Mouse (Mus musculus) spleen, adult 2 months (tissue): Measurements from ENCODE around the gene Apod. TPM values are rescaled to one million over a fixed set of nuclear protein-coding genes. Genes with fewer than 3 reads are reported as not detected.
"Not testable (repeated sequence)": the region's sequence is repeated elsewhere in the genome, so short reads cannot be mapped to it uniquely, and the experiment has no call there.

Source experiments
- DNase-seq, 2 experiments: peaks; one replicate each; pipeline versions ENCODE4 v3.0.0 to v3.0.0-alpha.2; 2012 to 2021; ENCODE audit warnings: low spot score in 2 of 2, low read depth in 1 of 2
- H3K27ac ChIP-seq: fragments of 200-500 bp; 2 replicates; pipeline ENCODE4 v1.5.1; 2012; ENCODE audit warnings: low read length, inconsistent platforms; ENCODE audit not compliant: insufficient read depth
- H3K27me3 ChIP-seq: fragments of 200-500 bp; 2 replicates; pipeline ENCODE4 v1.6.1; 2012; ENCODE audit warnings: mild to moderate bottlenecking, moderate library complexity, low read length, inconsistent platforms; ENCODE audit not compliant: control insufficient read depth, insufficient read depth
- H3K36me3 ChIP-seq: fragments of 200-500 bp; 2 replicates; pipeline ENCODE4 v1.6.1; 2012; ENCODE audit warnings: mild to moderate bottlenecking, low read length, inconsistent platforms; ENCODE audit not compliant: control insufficient read depth, insufficient read depth
- H3K4me1 ChIP-seq: fragments of 200-500 bp; 2 replicates; pipeline ENCODE4 v1.6.1; 2011; ENCODE audit warnings: inconsistent platforms; ENCODE audit not compliant: control insufficient read depth, insufficient read depth, insufficient read length
- H3K4me3 ChIP-seq: fragments of 200-500 bp; 2 replicates; pipeline ENCODE4 v1.5.1; 2011; ENCODE audit warnings: mild to moderate bottlenecking, inconsistent platforms; ENCODE audit not compliant: insufficient read depth, insufficient read length; ENCODE audit errors: extremely low read depth
- CTCF ChIP-seq: fragments of 200-500 bp; IDR thresholded peaks from 2 replicates; pipeline ENCODE4 v1.5.1; 2011; ENCODE audit warnings: mild to moderate bottlenecking, inconsistent platforms; ENCODE audit not compliant: insufficient read depth, insufficient read length, insufficient replicate concordance; ENCODE audit errors: extremely low read depth
- POLR2A ChIP-seq: fragments of 200-500 bp; IDR thresholded peaks from 2 replicates; pipeline ENCODE4 v1.6.1; 2011; ENCODE audit warnings: low read depth, low read length, inconsistent platforms
- WGBS: fragments of 180-500 bp; shearing (Covaris S2); methylation state at CpG from one replicate; pipeline ENCODE4 v1.1.7; 2018; 5-methylcytosine and 5-hydroxymethylcytosine counted together
- polyA plus RNA-seq: library from polyadenylated mRNA; depleted of rRNA; stranded (reverse); fragments of >200 nt; gene quantifications from 2 replicates; pipeline ENCODE4 v1.2.3, GENCODE M21; 2012

The Apod gene
- polyA plus RNA-seq, 1 experiment: 0.32 TPM

DNA sequence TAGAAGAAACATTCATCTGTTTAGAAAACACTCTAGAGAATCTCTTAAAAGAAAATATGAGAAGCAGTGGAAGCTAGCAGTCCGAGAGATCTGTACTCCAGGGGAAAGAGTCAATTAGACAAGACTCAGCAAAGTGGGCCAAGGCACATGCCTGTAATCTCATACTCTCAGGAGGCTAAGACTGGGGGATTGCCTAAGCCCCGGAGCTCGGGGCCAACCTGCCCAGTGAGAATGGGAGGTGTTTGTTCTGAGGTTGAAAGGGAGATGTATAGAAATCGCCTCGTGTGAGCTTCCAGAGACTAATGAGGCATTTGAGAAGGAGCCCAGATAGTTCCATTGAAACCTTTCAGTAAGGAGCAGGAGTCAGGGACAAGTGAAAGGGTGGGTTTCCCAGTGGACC lies 20.2 kb upstream of the Apod start:
- H3K27ac ChIP-seq: no peak overlapping the region
- no peak for TF ChIP-seq POLR2A
- TF ChIP-seq CTCF: no peak
- no peaks in the 10 kb centered on the region for H3K27me3 ChIP-seq
- H3K36me3 ChIP-seq: no peaks in the 10 kb centered on the region
- no peaks in the 10 kb centered on the region for H3K4me1 ChIP-seq
- 79% methylated on average over 5 of the region's 5 CpGs for WGBS
- H3K4me3 ChIP-seq: no peak overlapping the region
- no peak for DNase-seq

GRCm38 (mm10) chr16:31332586-31332985 lies 18.0 kb upstream of the Apod start:
- no peak overlapping the region for H3K4me3 ChIP-seq
- no peak for TF ChIP-seq CTCF
- TF ChIP-seq POLR2A: no peak

DNA sequence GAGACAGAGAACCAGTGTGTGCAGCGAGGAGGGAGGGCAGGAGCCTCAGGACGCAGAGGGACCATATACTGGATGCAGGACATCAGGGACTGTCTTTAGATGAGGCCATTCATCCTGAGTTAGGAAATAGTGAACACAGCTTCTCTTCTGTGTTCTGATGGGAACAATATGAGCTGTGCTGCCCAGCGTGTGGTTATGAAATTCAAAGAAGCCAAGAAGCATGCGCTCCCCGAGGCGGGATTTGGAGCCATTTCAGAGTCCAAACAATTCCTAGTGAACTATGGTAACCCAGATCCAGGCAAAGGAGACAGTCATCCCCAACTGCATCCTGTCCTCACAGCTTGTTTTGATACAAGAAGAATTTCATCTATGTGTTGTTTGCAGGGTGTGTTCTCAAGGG lies 16.4 kb upstream of the Apod start:
- not testable (repeated sequence) for H3K36me3 ChIP-seq, H3K27ac ChIP-seq, DNase-seq, H3K4me1 ChIP-seq, H3K4me3 ChIP-seq, H3K27me3 ChIP-seq
- 89% methylated on average over 6 of the region's 6 CpGs for WGBS

More at GRCm38 (mm10) chr16:31332586-31332985, 18.0 kb upstream of the Apod start:
- no peaks in the 10 kb centered on the region for H3K36me3 ChIP-seq
- H3K27me3 ChIP-seq: no peaks in the 10 kb centered on the region
- no peak overlapping the region for H3K27ac ChIP-seq
- no peaks in the 10 kb centered on the region for H3K4me1 ChIP-seq
- no peak for DNase-seq

DNA sequence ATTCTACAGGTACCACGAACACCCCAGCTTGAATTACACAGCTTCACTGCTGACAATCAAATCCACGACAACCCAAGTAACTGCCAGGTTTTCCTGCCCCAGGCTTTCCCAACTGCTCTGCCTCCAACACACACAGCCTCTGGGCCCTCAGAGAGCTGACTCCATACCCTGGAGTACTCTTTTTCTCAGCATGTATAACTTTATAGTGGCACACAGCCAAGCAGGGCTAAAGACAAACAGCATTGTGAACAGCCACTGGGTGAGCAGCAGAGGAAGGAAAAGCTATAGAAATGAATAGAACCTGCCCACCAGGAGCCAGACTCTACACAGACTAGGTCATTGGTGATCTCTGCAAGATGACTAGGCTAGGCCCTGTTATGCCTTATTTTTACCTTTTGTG lies 15.1 kb upstream of the Apod start:
- no peak for TF ChIP-seq POLR2A
- no peak for TF ChIP-seq CTCF
- Histone ChIP-seq H3K4me3 (no peak overlapping the region), H3K27ac (no peak overlapping the region), H3K36me3 (no peaks in the 10 kb centered on the region), H3K4me1 (no peaks in the 10 kb centered on the region), H3K27me3 (no peaks in the 10 kb centered on the region)
- DNase-seq: no peak
- 83% methylated on average over 2 of the region's 2 CpGs for WGBS

DNA sequence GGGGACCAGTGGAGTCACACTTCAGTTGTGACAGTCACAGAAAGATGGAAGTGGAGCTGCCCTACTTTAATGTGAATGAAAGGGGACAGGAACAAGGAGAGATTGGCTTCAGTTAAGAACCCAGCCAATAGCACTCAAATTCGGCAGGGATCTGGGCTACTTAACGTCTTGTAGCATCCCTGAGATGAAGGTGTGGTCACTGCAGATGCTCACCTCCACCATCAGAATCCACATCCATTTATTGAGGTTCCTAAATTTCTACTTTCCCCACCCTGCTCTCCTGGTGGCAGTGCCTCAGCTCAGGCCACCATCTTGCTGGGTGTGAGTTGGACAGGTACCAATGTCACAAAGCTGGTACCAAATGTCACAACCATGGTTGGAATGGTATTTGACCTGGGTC lies 13.3 kb upstream of the Apod start:
- no peak for TF ChIP-seq CTCF
- no peak for TF ChIP-seq POLR2A
- H3K27ac ChIP-seq: no peak overlapping the region
- DNase-seq: no peak
- 74% methylated on average over 2 of the region's 2 CpGs for WGBS
- no peak overlapping the region for H3K4me3 ChIP-seq
- H3K36me3 ChIP-seq: no peaks in the 10 kb centered on the region
- H3K4me1 ChIP-seq: no peaks in the 10 kb centered on the region
- H3K27me3 ChIP-seq: no peaks in the 10 kb centered on the region

DNA sequence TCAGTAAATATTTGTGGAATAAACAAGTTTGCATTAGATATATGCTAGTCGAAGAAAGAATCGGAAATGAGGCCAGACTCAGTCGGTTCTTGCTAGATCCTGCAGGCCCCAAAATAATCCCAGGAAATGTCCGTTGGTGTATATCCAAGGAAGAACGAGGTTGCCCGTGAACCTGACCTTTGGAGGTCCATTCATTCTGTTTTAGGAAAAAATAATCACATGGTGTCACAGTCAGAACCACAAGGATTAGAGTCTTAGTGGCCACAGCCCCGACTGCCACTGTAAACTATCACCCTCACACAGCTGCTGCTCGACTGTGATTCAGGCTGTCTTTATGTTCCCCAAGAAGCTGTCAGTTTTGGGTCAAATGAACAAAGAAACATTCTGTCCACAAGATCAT lies 12.8 kb upstream of the Apod start:
- H3K27ac ChIP-seq: no peak overlapping the region
- DNase-seq: no peak

GRCm38 (mm10) chr16:31326679-31327078 lies 12.1 kb upstream of the Apod start:
- 81% methylated on average over 8 of the region's 8 CpGs for WGBS
- no peaks in the 10 kb centered on the region for H3K4me1 ChIP-seq
- TF ChIP-seq POLR2A (no peak), CTCF (no peak)
- no peaks in the 10 kb centered on the region for H3K36me3 ChIP-seq
- no peak overlapping the region for H3K27ac ChIP-seq
- no peaks in the 10 kb centered on the region for H3K27me3 ChIP-seq
- H3K4me3 ChIP-seq: no peak overlapping the region
- no peak for DNase-seq

More for the DNA sequence above, 12.8 kb upstream of the Apod start:
- WGBS: 78% methylated on average over 8 of the region's 8 CpGs
- TF ChIP-seq POLR2A: no peak
- TF ChIP-seq CTCF: no peak
- H3K27me3 ChIP-seq: no peaks in the 10 kb centered on the region
- H3K4me1 ChIP-seq: no peaks in the 10 kb centered on the region
- H3K36me3 ChIP-seq: no peaks in the 10 kb centered on the region
- no peak overlapping the region for H3K4me3 ChIP-seq

GRCm38 (mm10) chr16:31325966-31326365 lies 11.4 kb upstream of the Apod start:
- TF ChIP-seq CTCF: no peak
- TF ChIP-seq POLR2A: no peak
- H3K27ac ChIP-seq: no peak overlapping the region
- H3K4me1 ChIP-seq: no peaks in the 10 kb centered on the region
- H3K36me3 ChIP-seq: no peaks in the 10 kb centered on the region
- no peaks in the 10 kb centered on the region for H3K27me3 ChIP-seq
- 83% methylated on average over 5 of the region's 5 CpGs for WGBS
- H3K4me3 ChIP-seq: no peak overlapping the region
- no peak for DNase-seq
